Mouse (Mus musculus) lung, postnatal 0 days (tissue): ENCODE results near the gene Rnase13. TPM values are rescaled to one million over a fixed set of nuclear protein-coding genes. Genes with fewer than 3 reads are reported as not detected.

Source experiments
- ATAC-seq: fragments of 200-750 bp; cut with Nextera tagmentation; 2 replicates; pipeline ENCODE4 v1.8.0; 2017; ENCODE audit warnings: moderate library complexity
- DNase-seq: peaks from one replicate; pipeline ENCODE4 v3.0.0-alpha.2; 2016; ENCODE audit warnings: low spot score
- H3K27ac ChIP-seq: fragments of 300-500 bp; sonication (generic); 2 replicates; pipeline ENCODE4 v1.5.1; 2014; ENCODE audit warnings: antibody characterized with exemption, mild to moderate bottlenecking, low read length, mixed read lengths
- H3K27me3 ChIP-seq: fragments of 300-500 bp; sonication (generic); replicated peaks from 2 replicates; pipeline ENCODE4 v1.6.1; 2014; ENCODE audit warnings: low read length, mixed read lengths; ENCODE audit not compliant: insufficient read depth
- H3K36me3 ChIP-seq: fragments of 300-500 bp; sonication (generic); 2 replicates; pipeline ENCODE4 v1.6.1; 2014; ENCODE audit warnings: low read length, mixed read lengths; ENCODE audit not compliant: insufficient read depth
- H3K4me1 ChIP-seq: fragments of 300-500 bp; sonication (generic); 2 replicates; pipeline ENCODE4 v1.6.1; 2014; ENCODE audit warnings: antibody characterized with exemption, low read depth, low read length, mixed read lengths; ENCODE audit not compliant: insufficient read depth
- H3K4me2 ChIP-seq: fragments of 300-500 bp; sonication (generic); replicated peaks from 2 replicates; pipeline ENCODE4 v1.6.1; 2014; ENCODE audit warnings: low read depth, mild to moderate bottlenecking, low read length, moderate library complexity, mixed read lengths
- H3K4me3 ChIP-seq: fragments of 300-500 bp; sonication (generic); 2 replicates; pipeline ENCODE4 v1.5.1; 2014; ENCODE audit warnings: low read depth, low read length
- H3K9ac ChIP-seq: fragments of 300-500 bp; sonication (generic); replicated peaks from 2 replicates; pipeline ENCODE4 v1.6.1; 2014; ENCODE audit warnings: low read depth, mild to moderate bottlenecking
- H3K9me3 ChIP-seq: fragments of 300-500 bp; sonication (generic); 2 replicates; pipeline ENCODE4 v1.6.1; 2016; ENCODE audit warnings: low read length, mixed read lengths
- CTCF ChIP-seq: IDR thresholded peaks from 2 replicates; pipeline ENCODE4 v1.5.1; 2016; ENCODE audit warnings: antibody characterized with exemption, mild to moderate bottlenecking
- EP300 ChIP-seq: IDR thresholded peaks from 2 replicates; pipeline ENCODE4 v1.6.1; 2016; ENCODE audit warnings: antibody characterized with exemption, mild to moderate bottlenecking, control low read depth
- WGBS: fragments of 180-500 bp; shearing (Covaris S2); extraction: QIAGEN DNeasy Blood & Tissue Kit; methylation state at CpG from one replicate; pipeline ENCODE4 v1.1.7; 2014; 5-methylcytosine and 5-hydroxymethylcytosine counted together
- polyA plus RNA-seq: library from polyadenylated mRNA; unstranded; fragments of >200 nt; fragmentation: Nextera tagmentation; extraction: Ambion mirVana; gene quantifications from 2 replicates; pipeline ENCODE4 v1.2.1, GENCODE M21; 2015

The Rnase13 gene
- polyA plus RNA-seq, 1 experiment from 2014 or later: not detected

DNA sequence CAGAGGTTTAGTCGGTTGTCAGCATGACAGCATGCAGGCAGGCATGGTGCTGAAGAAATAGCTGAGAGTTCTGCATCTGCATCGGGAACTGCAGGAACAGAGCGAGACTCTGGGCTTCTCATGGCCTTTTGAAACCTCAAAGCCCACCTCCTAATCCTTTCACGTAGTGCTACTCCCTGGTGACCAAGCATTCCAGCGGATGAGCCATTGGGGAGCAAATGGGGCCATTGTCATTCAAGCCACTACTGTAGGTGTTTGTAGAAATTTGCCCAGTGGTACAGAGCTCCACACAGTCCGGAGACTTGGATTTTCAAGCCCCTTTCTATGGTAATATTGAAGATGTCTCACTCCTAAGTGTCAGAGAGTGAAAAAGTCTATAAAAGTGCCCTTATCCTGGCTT lies 36.5 kb downstream of the Rnase13 start:
- Histone ChIP-seq H3K4me2 (no peak overlapping the region), H3K36me3 (peaks cover 14% of the 10 kb centered on the region), H3K9me3 (no peaks in the 10 kb centered on the region), H3K9ac (no peak overlapping the region), H3K4me1 (peaks cover 4% of the 10 kb centered on the region; the same call in 1 of the 2 replicates), H3K4me3 (no peak overlapping the region), H3K27me3 (no peaks in the 10 kb centered on the region), H3K27ac (no peak overlapping the region)
- no peak for ATAC-seq
- WGBS: 64% methylated on average over 6 of the region's 6 CpGs
- no peak for DNase-seq
- no peak for TF ChIP-seq CTCF
- TF ChIP-seq EP300: no peak

DNA sequence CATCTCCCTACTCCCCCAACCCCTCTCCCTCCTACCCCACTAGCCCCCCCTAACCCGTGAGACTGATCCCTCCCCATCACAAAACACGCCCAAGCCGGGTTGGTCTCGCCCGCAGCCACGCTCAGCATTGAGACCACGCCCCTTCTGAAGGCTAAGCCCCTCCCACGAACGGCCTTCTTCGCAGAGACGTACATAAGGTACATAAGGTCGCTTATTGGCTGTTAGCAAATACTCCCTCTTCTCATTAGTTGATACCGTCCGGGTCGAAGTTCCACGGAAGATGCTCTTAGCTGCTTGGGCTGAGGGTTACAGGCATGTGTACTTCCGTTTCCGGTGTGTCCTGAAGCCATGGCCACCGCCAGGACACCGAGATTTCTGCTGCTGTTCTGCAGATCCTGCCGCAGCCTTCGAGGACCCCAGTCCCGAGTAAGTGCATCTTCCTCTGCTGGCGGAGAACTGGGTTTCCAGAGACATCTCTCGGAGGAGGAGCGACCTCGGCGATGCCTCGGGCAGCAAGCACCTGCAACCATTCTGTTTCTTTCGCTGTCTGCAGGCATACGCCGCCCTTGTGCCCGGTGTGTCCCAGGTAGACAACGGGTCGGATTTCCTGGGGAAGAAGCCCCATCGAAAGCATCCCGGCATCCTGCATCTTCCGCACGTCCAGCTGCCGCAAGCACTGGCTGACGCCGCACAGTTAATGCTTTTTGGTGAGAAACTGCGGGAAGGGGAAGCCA lies 37.8 kb downstream of the Rnase13 start, which contains the start of gene Mettl17:
TSS of gene Mettl17 (plus strand) at position 245 of the 734 bp plus-strand sequence.
- H3K27ac ChIP-seq: peak within 1 kb of the TSS; percentile 80

DNA sequence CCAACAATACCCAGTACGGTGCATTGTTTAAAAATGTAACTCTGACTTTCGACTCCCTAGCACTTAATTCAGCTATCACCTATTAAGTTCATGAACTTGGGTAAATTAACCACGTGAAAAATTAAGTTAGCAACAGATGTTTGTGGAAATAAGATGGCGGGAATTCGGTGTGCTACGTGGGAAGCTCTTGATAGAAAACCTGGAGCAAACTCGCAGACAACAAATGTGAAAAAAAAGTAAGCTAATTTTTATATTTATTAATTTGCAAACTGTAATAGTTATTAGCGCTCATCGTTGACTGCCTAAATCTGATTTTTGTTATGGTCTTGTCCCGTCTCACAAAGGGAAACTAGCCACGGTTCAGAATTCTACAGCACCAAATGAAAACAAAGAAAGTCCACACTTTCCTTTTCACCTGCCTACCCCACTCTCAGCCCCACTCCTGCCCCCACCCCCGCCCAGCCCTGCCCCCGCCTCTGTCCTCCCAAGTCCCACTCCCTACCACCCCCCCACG lies 38.5 kb downstream of the Rnase13 start:
- H3K4me3 ChIP-seq: peak overlapping the region; percentile 69
- H3K9me3 ChIP-seq: no peaks in the 10 kb centered on the region
- no peaks in the 10 kb centered on the region for H3K27me3 ChIP-seq
- under 1% methylated on average over 14 of the region's 14 CpGs for WGBS
- DNase-seq (peak; percentile 67), ATAC-seq (peak; percentile 35)
- no peak overlapping the region; the same call in 1 of the 2 replicates for H3K9ac ChIP-seq
- H3K27ac ChIP-seq: peak overlapping the region; percentile 80
- 0 out of 2 replicates have a peak, but pooled peaks cover 4% of the 10 kb centered on the region for H3K36me3 ChIP-seq
- H3K4me2 ChIP-seq: peak overlapping the region; percentile 89
- no peak for TF ChIP-seq CTCF
- TF ChIP-seq EP300: no peak
- H3K4me1 ChIP-seq: peaks cover 4% of the 10 kb centered on the region; the same call in 1 of the 2 replicates

More for the DNA sequence above, 37.8 kb downstream of the Rnase13 start, which contains the start of gene Mettl17:
- no peak; the same call in 1 of the 2 replicates for TF ChIP-seq EP300
- no peak for TF ChIP-seq CTCF
- Histone ChIP-seq H3K9me3 (no peaks in the 10 kb centered on the region), H3K4me2 (peak within 1 kb of the TSS; percentile 89), H3K9ac (peak within 1 kb of the TSS; percentile 59), H3K4me3 (peak within 1 kb of the TSS; percentile 69), H3K27me3 (no peaks in the 10 kb centered on the region), H3K36me3 (peaks cover 10% of the 10 kb centered on the region), H3K4me1 (peaks cover 4% of the 10 kb centered on the region; the same call in 1 of the 2 replicates)
- DNase-seq (peak; percentile 99), ATAC-seq (peak; percentile 97)
- WGBS: under 1% methylated on average over 43 of the region's 43 CpGs

DNA sequence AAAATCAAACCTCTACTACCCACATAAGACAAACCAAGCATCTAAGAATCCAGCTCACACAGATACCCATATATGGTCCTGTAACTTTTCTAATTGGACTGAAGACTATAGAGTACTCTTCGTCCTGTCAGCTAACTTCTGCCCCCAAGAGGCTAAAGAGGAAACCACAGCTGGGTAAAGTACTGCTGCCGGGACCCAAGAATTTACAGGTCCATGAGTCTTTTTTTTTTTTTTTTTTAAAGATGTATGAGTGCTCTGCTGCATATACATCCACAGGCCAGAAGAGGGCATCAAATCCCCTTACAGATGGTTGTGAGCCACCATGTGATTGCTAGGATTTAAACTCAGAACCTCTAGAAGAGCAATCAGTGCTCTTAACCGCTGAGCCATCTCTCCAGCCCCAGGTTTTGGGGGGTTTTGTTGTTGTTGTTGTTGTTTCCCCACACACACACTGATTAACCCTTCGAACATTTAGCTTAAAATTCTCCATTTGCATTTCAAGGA lies 39.0 kb downstream of the Rnase13 start:
- Histone ChIP-seq H3K4me1 (peaks cover 4% of the 10 kb centered on the region; the same call in 1 of the 2 replicates), H3K27ac (peak overlapping the region; percentile 80), H3K4me2 (peak overlapping the region; percentile 89), H3K36me3 (no peaks in the 10 kb centered on the region), H3K27me3 (no peaks in the 10 kb centered on the region), H3K9ac (no peak overlapping the region; the same call in 1 of the 2 replicates), H3K9me3 (no peaks in the 10 kb centered on the region), H3K4me3 (peak overlapping the region; percentile 69)
- peak; percentile 75 for TF ChIP-seq CTCF
- no peak for TF ChIP-seq EP300
- WGBS: 2% methylated on average over 4 of the region's 4 CpGs
- ATAC-seq: peak; percentile 63
- DNase-seq: peak; percentile 93

DNA sequence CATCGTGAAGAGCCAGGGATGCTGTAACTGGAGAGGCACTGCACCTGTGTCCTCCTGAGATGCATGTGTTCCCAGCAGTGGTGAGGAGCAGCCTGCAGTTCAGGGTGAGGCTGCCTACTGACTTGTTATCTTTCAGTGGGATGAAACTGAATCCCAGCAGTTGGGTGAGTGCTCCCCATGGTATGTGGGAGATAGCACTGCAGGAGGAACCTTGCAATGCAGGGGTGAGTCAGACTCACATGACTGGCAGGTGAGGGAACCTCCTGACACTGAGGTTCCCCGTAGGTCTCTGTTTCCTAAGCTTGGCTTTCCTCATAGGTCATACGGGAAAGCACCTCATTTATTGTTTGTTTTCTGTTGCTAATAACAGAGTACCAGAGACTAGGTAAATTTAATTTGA lies 45.1 kb downstream of the Rnase13 start:
- H3K27me3 ChIP-seq: no peaks in the 10 kb centered on the region
- ATAC-seq: no peak
- H3K27ac ChIP-seq: no peak overlapping the region
- H3K4me1 ChIP-seq: no peaks in the 10 kb centered on the region
- WGBS: 69% methylated on average over 3 of the region's 3 CpGs
- no peaks in the 10 kb centered on the region for H3K36me3 ChIP-seq
- TF ChIP-seq EP300 (no peak), CTCF (no peak)
- H3K9me3 ChIP-seq: no peaks in the 10 kb centered on the region
- no peak overlapping the region for H3K9ac ChIP-seq
- no peak overlapping the region for H3K4me3 ChIP-seq
- no peak for DNase-seq
- H3K4me2 ChIP-seq: no peak overlapping the region

DNA sequence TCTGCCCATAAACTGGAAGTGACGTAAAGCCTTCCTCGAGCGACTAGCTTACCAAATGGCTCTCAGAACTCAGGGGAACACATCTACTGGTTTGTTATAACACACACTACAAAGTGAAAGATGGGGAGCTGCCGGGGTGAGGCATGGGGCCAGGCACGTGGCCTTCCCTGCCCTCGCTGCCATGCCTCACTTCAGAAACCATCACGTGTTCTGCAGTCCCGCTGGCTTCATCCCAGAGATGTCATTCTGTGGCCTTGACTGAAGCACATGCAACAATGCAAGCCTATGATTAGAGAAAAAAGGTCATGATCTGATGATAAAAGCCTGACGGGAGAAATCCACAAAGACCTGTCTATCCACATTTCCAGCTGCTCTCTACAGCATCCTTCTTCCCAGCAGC lies 50.8 kb downstream of the Rnase13 start:
- TF ChIP-seq EP300 (no peak), CTCF (no peak)
- no peak overlapping the region for H3K27ac ChIP-seq
- DNase-seq: no peak
- ATAC-seq: no peak
- no peak overlapping the region for H3K9ac ChIP-seq
- H3K4me3 ChIP-seq: no peak overlapping the region
- H3K4me2 ChIP-seq: no peak overlapping the region
- no peaks in the 10 kb centered on the region for H3K4me1 ChIP-seq
- H3K27me3 ChIP-seq: no peaks in the 10 kb centered on the region
- no peaks in the 10 kb centered on the region for H3K36me3 ChIP-seq
- WGBS: 61% methylated on average over 9 of the region's 9 CpGs
- H3K9me3 ChIP-seq: no peaks in the 10 kb centered on the region

Other genes starting within 250 kb of the Rnase13 start
- gene Gm17079, start 227.3 kb downstream of the Rnase13 start, polyA plus RNA-seq: not detected in 2 replicates
- gene Gm5800, start 205.6 kb downstream of the Rnase13 start, polyA plus RNA-seq: not detected in 2 replicates
- not detected in 2 replicates for gene Ang4, start 149.2 kb downstream of the Rnase13 start, polyA plus RNA-seq
- gene AY358078, start 122.7 kb downstream of the Rnase13 start, polyA plus RNA-seq: not detected in 2 replicates
- 0.80 and 1.6 TPM in 2 replicates for gene Ear6, start 69.1 kb downstream of the Rnase13 start, polyA plus RNA-seq
- gene Mettl17, start 37.9 kb downstream of the Rnase13 start, polyA plus RNA-seq: 25.3 and 33.9 TPM in 2 replicates
- 3.7 and 3.8 TPM in 2 replicates for gene Slc39a2, start 29.9 kb downstream of the Rnase13 start, polyA plus RNA-seq
- 94.9 and 103 TPM in 2 replicates for gene Ndrg2, start 8.6 kb downstream of the Rnase13 start, polyA plus RNA-seq
- not detected in 2 replicates for gene Tppp2, start 4.3 kb downstream of the Rnase13 start, polyA plus RNA-seq
- 46.3 and 56.6 TPM in 2 replicates for gene Arhgef40, start 61.9 kb upstream of the Rnase13 start, polyA plus RNA-seq
- 0.66 and 0.96 TPM in 2 replicates for gene Tmem253, start 92.9 kb upstream of the Rnase13 start, polyA plus RNA-seq
- 23.0 and 24.1 TPM in 2 replicates for gene Zfp219, start 98.0 kb upstream of the Rnase13 start, polyA plus RNA-seq
- gene Olfr221, start 119.7 kb upstream of the Rnase13 start, polyA plus RNA-seq: 0.08 TPM in 1 of 2 replicates, not detected in the other
- gene Hnrnpc, start 181.3 kb upstream of the Rnase13 start, polyA plus RNA-seq: 170 and 210 TPM in 2 replicates
- 31.4 and 38.4 TPM in 2 replicates for gene Rpgrip1, start 187.9 kb upstream of the Rnase13 start, polyA plus RNA-seq